Mouse (Mus musculus): ENCODE measurements around the gene Gm5788.
"Not testable (repeated sequence)": the region's sequence is repeated elsewhere in the genome, so short reads cannot be mapped to it uniquely, and the experiment has no call there.

Gm5788 gene

DNA sequence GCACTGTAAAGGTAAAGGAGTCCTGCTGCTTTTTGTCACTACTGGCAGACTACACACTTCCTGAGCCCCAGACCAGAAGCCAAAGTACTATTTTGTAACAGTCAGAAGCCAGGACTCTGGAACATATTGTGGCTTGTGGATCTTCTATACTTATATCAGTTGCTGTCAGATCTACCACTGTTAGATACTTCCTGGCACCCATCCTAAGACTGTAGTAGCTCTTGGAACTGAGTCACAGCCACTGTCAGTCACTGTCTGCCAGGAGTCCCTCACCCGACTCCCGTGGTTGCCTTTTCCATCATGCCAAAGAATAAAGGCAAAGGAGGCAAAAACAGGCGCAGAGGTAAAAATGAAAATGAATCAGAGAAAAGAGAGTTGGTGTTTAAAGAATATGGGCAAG is at the start of gene Gm5788:
Gene Gm5788 (plus strand): TSS at position 301 of the 400 bp plus-strand sequence.
- CTCF ChIA-PET, result not testable (repeated sequence)

DNA sequence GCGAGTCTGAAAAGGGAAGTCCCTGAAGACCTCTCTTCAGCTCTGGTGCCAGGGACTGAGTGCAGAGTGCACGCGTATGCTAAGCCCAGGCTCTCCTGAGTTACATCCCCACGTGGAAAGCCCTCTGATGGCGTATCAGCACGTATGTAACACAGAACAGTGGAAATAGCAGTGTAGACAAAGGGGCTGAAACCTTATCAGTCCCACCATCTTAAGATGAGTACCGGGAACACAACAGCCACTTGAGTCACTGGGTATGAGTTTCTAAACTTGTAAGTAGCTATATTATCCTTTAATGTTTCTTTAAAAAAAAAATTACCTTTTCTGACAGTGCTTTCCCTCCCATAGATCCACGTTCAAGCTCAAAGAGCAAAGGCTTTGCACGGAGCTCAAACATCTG is 45.1 kb upstream of the Gm5788 start:
- CTCF ChIA-PET, result interaction anchor here (0.6 to 1.1 kb wide), 2 partner anchors 14 to 16 kb away, joined by 3 read pairs; no protein-coding TSS in a partner anchor

- CTCF ChIA-PET, result no interaction called here
Observed at GRCm38 (mm10) chr12:87464678-87465297, 29.7 kb upstream of the Gm5788 start.

DNA sequence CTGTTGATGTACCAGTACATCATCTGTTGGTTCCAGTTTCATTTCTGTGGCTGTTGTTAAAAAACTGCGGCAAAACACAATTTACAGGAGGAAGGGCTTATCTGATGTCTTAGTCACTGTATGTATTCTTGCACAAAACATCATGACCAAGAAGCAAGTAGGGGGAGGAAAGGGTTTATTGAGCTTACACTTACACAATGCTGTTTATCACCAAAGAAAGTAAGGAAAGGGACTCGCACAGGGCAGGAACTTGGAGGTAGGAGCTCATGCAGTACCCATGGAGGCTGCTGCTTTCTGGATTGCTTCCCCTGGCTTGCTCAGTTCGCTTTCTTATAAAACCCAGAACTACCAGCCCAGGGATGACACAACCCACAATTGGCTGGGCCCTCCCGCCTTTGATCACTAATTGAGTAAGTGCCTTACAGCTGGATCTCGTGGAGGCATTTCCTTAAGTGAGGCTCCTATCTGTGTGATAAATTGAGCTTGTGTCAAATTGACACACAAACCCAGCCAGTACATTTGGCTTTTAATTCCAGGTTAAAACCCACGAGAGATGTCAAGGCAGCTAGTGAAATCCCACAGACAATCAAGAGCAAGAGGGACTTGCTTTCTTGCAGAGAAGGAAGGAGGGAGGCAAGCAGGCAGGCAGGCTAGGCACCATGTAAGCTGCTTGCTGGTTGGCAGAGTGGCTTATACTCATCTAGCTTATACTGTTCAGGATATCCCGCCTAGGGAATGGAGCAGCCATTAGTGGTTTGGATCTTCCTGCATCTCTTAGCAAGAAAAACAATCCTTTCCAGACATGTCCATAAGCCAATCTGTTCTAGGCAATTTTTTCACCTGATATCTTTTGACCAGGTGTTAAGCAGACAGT is 24.0 kb upstream of the Gm5788 start:
- CTCF ChIA-PET, result interaction anchor here (0.6 kb wide), 1 partner anchor 549 kb away, joined by 4 read pairs; no protein-coding TSS in a partner anchor

GRCm38 (mm10) chr12:87471421-87471963 is 23.0 kb upstream of the Gm5788 start:
- CTCF ChIA-PET, result no interaction called here

GRCm38 (mm10) chr12:87471964-87472786 is 22.3 kb upstream of the Gm5788 start, which contains the start of gene Snw1:
TSS of gene Snw1 (minus strand) at chr12:87472274.
- CTCF ChIA-PET, result no interaction called here

DNA sequence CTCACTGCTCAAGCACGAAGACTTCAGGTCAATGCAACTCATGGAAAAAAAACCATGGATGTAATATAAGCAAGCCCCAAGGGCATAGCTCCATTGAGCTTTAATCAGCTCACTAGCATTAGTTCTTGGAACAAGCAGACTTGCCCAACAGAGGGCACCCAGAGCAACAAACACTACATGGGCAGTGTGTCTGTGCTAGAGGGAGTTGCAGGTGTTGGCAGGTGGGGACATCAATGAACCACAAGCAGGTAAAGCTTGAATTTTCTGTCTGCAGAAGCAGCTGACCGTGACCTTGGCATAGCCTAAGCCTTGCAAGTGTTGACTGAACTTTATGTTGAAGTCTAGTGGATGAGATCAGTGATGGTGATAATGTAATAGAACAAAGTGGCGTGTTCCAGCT is 19.8 kb upstream of the Gm5788 start:
- CTCF ChIA-PET, result no interaction called here

DNA sequence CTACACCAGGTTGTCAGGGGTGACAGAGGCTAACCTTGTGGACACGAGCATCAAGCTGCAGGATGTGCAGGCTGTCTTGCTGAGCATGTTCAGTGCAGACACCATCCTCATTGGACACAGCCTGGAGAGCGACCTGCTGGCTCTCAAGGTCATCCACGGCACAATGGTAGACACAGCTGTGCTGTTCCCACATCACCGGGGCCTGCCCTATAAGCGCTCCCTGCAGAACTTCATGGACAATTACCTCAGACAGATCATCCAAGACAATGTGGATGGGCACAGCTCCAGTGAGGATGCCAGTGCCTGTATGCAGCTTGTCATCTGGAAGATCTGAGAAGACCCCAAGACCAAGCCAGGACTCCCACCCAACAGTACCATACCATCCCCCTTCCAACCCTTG is 12.0 kb upstream of the Gm5788 start:
- CTCF ChIA-PET, result not testable (repeated sequence)

GRCm38 (mm10) chr12:87488683-87489082 is 5.8 kb upstream of the Gm5788 start:
- CTCF ChIA-PET, result not testable (repeated sequence)

DNA sequence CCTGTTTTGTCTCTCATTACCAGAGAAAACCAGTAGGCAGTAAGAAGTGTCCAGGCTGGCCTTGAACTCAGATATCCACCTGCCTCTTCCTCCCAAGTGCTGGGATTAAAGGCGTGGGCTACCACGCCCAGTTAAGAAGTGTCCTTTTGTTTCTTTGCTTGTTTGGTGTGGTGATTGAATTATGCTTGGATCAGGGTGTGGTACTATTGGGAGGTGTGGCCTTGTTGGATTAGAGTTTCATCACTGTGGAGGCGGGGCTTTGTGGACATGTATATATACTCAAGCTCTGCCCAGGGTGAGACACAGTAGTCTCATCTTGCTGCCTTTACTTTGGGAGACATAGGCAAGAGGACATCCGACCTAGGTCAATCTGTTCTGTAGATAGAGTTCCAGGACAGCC is 19.5 kb downstream of the Gm5788 start, which contains the start of gene Gm8300:
Gene Gm8300 (plus strand): TSS at position 301 of the 400 bp plus-strand sequence.
- CTCF ChIA-PET, result not testable (repeated sequence)

DNA sequence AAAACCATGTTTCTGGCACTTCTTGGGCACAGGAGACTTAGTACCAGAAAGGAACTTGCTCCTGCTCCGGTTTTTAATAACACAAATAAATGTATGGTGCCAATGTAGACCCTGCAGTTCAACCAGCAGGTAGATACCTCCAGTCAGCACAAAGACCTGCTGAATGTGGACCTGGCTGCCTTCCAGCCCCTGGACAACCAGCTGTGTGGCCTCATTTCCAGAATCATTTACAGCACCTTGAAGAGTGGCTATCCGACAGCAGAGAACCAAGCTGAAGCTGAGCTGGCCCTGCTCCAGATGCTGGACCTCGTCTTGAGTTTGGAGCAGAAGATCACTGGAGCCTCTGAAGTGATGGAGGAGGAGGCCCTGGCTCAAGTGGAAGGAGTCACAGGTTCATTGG is 25.1 kb downstream of the Gm5788 start:
- CTCF ChIA-PET, result not testable (repeated sequence)

DNA sequence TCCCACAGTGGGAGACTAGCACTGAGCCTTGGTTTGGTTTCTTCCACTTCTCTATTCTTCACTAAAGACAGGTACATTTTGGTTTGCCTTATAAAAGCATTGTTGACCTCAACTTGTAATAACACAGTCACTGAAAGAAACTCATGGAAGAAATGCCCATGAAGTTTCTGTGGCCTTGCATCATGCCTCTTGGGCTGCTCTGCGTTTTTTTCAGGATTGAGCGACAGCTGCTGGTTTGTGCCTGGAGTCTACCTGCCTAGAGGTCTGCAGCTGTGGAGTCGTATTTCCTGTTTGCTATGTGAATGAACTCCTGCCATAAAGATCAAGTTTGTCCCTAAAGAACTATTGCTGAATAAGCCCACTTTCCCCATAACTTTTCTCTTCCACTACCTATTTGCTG is 49.4 kb downstream of the Gm5788 start:
- CTCF ChIA-PET, result no interaction called here
